Mouse (Mus musculus): ENCODE measurements around the gene Hist1h2ag.
"Not testable (repeated sequence)": the region's sequence is repeated elsewhere in the genome, so short reads cannot be mapped to it uniquely, and the experiment has no call there.

Hist1h2ag gene

DNA sequence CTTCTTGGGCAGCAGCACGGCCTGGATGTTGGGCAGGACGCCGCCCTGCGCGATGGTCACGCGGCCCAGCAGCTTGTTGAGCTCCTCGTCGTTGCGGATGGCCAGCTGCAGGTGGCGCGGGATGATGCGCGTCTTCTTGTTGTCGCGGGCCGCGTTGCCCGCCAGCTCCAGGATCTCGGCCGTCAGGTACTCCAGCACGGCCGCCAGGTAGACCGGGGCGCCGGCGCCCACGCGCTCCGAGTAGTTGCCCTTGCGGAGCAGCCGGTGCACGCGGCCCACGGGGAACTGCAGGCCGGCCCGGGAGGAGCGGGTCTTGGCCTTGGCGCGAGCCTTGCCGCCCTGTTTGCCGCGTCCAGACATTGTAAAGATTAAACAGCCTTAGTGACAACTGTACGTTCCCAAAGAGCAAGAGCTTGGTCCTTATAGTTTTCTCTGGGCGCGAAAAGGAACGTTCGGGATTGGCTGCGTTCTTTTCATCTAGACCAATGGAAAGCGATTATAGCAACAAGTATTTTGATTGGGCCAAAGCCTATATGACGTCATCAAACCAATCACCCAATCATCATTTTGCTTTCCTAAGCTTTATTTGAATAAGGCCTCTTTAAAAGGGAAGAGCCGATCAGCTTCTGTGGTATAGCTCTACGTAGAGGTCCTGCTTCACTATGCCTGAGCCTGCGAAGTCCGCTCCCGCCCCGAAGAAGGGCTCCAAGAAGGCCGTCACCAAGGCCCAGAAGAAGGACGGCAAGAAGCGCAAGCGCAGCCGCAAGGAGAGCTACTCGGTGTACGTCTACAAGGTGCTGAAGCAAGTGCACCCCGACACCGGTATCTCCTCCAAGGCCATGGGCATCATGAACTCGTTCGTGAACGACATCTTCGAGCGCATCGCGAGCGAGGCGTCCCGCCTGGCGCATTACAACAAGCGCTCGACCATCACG is at the start of gene Hist1h2ag, which contains the start of gene Hist1h2bj:
Gene Hist1h2ag (minus strand): TSS at position 377 of the 935 bp plus-strand sequence.
Gene Hist1h2bj (plus strand): TSS at position 647 of the 935 bp plus-strand sequence.
- peak; percentile 84 to 94 for DNase-seq

DNA sequence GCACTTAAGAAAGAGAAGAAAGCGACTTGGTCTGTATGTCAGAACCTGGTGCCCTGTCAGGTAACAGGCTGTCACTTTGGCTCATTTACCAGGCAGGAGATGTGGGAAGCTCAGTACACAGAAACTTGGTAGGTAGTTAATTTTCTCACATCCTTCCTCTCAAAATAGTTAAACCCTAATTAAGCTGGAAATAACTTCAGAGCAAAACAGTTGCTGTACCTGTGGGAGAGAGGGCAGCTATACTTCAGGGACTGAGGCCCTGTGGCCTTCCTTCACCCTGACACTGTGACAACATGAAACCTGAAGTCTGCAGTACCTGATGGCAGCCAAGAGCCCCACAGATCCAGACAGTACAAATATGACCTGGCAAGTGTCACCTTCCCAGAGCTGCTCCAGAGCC is 41.4 kb upstream of the Hist1h2ag start, which contains the start of gene Vmn1r188:
Gene Vmn1r188 (plus strand): TSS at position 301 of the 400 bp plus-strand sequence.
- not testable (repeated sequence) for DNase-seq

DNA sequence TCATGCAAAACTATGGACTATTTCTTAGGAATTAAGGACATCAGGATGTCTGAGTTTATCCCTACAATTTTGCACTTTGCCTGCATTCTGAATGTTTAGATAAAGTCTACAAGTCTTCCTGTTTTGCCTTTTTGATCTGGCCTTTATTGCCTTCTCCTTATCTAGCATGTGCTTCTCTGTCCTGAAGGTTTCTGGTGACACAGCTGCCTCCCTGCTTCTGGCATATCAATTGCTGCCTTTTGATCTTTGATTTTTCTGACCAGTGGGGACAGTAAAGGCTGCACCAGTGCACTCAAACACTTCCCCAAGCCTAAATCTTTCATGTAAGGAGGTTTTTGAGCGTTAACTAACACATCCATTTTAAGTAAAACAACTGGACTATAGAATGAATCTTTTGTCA is 20.7 kb upstream of the Hist1h2ag start:
- no peak for DNase-seq

DNA sequence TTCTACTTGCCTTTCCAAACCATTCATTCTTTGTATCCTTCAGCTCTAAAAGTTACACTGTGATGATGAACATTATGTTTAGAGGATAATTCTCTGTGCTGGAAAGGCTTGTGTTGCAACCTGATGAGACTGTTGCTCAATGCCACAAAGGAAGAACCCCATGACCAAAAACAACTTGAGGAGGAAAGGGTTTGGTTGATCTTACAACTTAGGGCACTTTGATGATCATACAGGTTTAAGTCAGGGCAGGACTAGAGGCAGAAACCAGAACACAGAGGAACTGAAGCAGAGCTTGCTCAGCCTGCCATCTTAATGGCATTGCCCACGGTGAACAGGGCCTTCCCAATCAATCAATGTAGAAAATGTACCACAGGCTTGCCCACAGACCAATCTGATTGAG is 18.7 kb upstream of the Hist1h2ag start:
- no peak for DNase-seq

DNA sequence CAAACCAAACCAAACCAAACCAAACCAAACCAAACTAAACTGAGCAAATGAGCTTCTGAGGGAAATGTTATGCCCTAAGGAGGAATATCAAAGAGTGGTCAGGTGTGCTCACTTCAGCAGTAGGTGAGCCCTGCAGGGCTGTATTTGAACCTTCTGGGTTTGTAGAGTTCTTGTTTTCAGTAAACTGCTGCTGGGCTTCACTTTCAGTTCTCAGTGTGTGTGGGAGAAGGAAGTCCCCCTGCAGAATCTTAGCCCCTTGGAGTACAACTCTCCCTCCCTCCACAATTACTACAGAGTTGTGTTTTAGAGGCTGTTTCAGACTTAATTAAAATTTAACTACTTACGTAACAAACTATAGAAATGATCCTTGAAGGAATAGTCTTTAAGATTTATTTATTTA is 11.0 kb upstream of the Hist1h2ag start:
- no peak for DNase-seq

DNA sequence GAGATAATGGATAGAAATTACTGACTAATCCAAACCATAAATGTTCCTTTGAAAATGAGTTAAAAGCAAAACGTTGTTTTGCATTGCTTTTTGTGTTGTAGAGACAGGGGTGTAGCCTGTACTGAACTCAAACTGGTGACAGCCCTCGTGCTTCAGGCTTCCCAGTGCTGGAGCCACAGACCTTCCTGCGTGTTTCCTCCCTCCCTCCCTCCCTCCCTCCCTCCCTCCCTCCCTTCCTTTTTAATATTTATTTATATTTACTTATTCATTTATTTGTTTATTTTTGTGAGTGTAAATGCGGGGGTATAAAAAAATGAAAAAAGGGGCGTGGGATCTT is 8.7 kb upstream of the Hist1h2ag start:
- DNase-seq = no peak

DNA sequence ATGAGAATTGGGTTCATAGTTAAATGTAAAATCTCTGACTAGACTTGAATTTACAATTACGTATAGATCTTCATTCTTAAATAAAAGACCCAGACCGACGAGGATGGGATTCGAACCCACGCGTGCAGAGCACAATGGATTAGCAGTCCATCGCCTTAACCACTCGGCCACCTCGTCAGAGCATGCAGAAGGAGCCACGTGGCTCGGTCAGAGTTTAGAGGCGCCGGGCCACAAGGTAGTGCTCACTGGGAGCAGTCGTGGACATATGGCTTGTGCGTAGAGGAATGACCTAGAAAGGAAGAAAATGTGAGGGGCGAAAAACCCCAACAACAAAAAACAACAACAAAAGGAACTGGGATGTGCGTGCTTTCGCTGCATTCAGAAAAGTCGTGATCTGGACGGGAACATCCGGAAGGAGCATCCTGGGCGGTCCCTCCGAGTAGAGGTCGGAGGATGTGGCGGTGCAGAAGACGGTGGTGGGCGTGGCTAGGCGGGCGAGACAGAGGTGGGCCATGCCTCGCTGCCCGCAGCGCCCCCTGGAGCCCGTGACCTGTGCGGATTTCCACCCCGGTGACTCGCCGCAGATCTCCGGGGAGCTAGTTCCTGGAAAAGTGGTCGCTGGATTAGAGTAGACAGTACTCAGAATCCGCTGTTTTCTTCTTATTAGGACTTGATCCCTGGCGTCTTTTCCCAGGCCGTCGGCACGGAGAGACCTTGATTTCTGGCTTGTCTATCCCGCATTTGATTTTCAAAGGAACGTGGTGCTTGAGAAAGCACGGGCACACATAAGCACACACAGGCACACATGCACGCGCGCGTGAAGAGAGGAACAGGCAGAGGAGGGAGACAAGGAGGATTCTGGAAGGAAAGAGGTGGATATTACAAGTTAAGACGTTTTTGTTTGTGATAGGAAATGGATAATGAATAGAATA is 8.1 kb upstream of the Hist1h2ag start:
- DNase-seq = peak; percentile 86 to 89

DNA sequence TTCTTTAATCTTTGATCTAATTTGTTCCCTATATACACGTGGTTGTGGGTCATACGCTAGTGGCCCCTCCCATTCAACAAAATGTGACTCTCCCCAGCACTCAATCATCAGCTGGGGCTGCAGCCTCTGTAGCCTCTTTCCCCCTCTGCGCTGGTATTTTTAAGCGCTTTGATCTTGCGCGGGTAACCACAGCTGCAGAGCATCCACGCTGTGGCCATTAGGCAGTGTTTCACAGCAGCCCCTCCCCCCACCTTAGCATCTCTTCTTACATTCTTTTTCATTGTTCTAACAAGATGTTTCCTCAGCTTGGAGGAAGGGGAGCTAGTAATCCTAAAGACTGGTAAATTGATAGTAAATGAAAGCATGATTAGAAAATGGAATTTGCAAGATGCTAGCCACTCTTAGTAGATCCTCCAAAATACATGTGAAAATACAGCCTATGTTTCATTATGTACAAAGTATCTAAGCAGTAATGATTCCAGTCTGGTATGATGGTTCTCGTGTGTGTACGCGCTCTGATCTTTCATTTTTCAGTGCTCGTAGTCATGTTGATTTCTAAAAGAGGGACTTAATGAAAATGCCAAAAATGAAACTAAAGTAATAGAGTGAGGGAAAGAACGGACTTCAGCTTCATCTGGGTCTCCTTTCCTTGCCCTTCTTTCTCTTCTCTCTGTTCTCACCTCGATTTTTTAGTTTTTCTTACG is 7.1 kb upstream of the Hist1h2ag start:
- DNase-seq = peak; percentile 28 to 46

DNA sequence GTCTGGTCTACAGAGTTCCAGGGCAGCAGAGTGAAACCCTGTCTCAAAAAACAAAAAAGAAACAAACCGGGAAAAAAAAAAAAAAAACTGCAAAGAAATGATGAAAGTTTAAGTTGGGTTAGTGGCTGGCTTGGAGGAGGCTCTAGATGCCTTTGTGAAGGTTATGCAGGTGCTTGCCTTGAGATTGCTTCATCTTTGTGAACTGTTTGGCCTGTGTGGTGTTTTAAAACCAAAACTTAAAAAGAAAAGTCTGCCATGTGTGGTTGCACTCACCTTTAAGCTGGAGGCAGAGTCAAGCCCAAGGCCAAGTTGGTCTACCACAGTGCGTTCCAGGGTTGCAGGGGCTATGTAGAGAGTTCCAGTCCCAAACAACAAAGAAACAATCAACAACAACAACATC is 6.3 kb upstream of the Hist1h2ag start:
- DNase-seq = no peak

DNA sequence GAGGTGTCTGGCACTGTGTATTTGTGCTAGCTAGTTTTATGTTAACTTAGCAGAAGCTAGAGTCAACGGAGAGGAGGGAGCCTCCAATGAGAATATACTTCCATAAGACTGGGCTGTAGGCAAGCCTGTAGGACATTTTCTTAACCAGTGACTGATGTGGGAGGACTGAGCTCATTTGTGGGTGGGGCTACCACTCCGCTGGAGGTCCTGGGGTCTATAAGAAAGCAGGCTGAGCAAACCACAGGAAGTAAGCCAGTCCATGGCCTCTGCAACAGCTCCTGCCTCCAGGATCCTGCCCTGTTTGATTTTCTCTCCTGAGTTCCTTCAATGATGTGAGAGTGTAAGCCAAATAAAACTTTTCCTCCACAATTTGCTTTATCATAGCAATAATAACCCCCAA is 2.6 kb upstream of the Hist1h2ag start:
- no peak for DNase-seq

DNA sequence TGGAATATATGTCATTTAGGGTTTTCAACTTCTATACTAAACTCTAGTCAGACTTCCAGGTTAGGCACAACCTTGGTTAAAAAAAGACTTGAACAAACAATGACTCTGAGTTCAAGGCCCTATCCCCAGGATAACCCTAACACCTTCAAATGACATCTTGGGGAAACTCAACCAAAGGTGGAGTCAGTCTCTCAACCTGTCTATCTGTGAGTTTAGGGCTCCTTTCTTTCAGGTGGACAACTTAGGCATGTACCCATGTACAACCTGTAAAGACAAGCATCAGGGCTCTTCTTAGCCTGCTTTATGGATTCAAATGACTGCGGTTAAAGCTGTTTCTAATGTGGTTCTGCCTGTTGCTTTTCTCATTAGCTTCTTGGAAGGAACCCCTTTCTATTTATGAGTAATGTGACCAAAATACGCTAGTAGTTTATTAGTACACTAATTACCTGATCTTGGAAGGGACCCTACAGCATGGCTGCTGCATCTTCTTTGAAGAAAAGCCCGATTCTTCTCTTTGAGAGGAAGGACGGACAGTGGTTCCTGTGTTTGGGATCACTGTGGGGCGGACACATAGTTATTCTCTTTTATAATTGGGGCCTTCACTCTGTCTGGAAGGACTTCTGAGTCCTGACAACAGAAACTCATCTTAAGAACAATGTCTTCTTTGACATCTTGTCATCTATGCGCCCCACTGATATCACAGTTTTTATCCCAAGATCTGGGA is 1.9 kb upstream of the Hist1h2ag start:
- no peak for DNase-seq

DNA sequence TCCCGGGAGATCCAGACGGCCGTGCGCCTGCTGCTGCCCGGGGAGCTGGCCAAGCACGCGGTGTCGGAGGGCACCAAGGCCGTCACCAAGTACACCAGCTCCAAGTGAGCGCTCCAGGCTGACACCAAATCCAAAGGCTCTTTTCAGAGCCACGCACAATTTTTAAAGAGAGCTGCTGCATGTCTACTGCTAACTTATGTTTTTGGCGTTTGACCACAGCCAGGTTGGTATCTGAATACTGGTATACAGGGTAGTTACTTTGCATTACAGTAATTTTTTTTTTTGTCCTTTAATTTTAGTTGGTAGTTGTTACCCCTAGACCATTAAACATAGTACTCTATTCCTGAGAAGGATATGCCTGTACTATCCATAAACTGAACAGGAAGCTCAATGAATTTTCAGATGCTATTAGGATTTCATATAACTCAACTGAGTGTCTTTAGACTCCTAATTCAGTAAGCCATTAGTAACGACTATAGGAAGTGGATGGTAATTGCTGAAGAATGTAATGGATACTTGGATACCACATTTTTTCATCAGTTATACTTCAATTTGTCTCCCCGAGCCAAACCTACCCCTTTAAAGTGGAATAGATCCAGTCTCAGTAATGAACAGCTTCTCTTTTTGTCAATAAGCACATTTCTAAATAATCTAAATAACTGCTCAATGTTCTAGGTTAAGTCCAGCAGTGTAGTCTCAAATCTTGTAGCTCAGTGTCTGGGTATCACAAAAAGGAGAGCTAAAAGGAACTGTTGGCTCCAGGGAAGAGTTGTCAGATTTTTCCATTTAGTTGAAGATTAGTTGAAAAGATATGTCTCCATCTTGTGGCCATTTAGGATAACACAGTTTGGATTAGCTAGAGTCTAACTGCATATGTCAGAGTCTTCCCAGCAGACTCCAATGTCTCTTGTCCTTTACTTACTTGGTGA is 1.0 kb upstream of the Hist1h2ag start:
- DNase-seq = peak in 1 of 2 experiments; percentile 48

DNA sequence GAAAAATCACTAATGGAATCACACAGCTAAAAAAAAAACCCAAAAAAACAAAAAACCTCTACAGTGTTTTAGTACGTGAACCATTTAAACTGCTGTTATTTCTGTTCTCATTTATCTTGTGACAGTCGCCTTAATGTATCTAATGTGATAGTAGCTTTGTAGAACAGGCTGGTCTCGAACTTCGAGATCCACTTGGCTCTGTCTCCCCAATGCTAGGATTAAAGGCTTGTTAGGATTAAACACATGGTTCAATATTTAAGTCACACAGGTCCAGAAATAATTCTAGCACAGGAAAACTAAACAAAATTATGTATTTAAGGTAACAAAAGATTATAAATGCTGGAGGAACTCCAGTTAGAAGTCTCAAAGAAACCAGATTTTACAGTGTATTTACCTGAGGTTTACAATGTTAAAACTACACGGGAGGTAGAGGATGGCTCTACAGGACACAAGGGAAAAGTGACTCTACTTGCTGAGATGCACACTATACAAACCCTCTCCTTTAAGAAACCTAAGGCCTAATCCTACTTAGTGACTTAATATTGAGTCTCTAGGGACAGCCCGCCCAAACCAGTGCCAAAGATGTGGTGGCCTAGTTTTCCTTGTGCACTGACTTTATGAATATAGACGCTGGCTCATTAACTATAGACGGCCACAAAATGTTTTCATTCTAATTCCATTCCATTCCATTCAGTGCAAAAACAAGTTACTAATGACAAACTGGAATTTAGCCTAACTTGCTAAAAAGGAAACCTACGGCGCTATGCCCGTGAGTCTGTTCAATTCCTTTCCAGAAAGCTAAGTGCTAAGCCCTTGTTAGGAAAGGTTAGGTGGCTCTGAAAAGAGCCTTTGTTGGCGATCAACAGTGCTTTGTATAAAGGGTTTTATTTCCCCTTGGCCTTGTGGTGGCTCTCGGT is 835 bp downstream of the Hist1h2ag start:
- peak in 1 of 2 experiments; percentile 16 for DNase-seq

DNA sequence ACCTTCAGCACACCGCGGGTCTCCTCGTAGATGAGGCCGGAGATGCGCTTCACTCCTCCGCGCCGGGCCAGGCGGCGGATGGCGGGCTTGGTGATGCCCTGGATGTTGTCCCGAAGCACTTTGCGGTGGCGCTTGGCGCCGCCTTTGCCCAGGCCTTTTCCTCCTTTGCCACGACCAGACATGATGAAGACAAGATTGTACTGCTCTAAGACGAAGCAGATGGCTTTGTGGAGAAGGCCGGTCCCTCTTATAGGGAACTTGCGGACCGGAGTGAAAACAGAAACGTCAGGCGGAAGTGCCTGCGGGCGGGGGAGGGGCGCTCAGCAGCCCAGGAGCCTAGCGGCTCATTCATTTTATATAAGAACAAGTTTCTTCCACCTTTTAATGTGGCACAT is 1.6 kb downstream of the Hist1h2ag start, which contains the start of gene Hist1h4i:
Gene Hist1h4i (minus strand): TSS at position 221 of the 395 bp plus-strand sequence.
- peak; percentile 98 to 99 for DNase-seq

DNA sequence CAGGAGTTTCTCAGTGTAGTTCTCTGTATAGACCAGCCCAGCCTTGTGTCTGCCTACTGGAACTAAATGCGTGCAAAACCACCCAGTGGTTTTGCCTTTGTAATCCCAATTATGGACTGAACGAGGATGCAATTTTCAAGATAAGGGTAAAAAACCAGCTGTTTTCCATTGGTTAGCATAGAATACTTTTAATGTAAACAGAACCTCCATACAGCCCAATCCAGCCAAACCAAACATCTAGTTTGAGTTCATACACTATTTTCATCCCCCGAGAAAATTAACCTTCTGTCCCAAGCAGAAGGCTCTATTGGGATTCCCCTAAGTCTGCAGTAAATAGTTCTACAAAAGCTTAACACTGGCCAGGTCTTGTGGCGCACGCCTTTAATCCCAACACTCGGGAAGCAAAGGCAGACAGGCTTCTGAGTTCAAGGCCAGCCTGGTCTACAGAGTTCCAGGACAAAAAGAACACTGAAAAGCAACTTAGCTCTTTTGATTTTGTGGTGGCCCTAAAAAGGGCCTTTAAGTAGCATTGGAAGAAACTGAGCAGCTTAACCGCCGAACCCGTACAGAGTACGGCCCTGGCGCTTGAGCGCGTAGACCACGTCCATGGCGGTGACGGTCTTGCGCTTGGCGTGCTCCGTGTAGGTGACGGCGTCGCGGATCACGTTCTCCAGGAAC is 2.1 kb downstream of the Hist1h2ag start:
- peak in 1 of 2 experiments; percentile 38 for DNase-seq

DNA sequence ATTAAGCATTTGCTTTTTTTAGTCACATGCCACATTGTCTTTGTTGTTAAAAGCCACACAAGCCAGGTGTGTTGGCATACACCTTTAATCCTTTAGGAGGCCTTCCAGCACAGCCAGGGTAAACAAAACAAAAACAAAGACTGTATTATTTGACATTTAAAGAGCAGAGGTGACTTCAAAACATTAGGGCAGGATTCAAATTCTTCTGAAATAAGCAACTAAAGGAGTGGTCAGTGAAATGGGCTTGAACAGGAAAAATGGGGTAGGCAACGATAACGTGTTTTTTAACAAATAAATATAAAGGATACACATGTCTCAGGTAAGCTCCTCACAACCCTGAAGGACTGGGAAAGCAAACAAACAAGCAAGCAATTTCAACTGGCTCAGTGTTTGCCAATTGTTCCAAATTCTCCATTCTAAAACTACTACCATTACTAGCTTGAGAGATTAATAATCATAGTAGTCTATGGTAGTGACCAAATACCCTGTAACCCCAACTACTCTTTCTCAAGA is 2.7 kb downstream of the Hist1h2ag start:
- DNase-seq = no peak

DNA sequence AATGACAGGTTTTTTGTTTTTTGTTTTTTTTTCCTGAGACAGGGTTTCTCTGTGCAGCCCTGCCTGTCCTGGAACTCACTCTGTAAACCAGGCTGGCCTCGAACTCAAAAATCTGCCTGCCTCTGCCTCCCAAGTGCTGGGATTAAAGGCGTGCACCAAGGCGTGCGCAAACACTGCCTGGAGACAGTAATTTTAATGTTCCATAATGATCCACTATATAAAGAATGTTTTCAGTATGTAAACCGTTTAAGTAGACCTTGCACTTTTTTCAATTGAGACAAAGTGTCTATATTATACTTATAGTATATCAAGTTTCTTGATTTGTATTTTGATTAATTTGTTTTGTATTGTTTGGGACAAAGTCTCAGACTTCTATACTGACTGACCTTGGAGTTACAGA is 3.4 kb downstream of the Hist1h2ag start:
- DNase-seq = no peak

DNA sequence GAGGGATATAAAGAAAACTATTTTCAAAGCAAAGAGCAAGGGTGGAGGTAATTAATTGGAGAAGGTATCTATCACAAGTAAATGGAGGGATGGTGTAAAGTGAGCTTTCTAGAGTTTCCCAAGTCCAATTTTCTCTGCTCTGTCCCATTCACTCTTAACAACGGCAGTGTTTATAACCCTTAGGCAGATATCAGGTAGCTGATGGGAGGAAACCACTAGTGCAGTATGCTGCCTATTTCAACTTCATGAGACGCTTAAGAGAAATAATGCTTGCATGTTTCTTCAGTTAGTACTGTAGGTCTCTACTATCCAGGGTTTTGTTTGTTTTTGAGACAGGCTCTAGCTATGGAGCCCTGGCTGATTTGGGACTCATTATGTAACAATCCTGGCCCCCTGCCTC is 5.3 kb downstream of the Hist1h2ag start:
- no peak for DNase-seq

DNA sequence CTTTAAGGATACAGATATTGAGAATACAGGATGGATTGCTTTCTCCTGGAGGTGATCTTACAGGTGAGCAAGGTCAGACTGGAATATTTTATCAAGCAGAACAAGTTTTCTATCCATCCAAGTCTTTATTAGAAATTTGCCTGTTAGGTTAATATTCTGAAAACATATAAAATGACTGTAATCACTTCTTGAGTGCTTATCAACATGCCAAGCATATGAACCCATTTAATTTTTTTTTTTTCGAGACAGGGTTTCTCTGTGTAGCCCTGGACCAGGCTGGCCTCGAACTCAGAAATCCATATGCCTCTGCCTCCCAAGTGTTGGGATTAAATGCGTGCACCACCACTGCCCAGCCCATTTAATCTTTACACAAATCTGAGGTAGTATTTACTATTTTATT is 5.8 kb downstream of the Hist1h2ag start:
- DNase-seq = no peak
